Mouse (Mus musculus): ENCODE results near the gene Gm37240.

DNA sequence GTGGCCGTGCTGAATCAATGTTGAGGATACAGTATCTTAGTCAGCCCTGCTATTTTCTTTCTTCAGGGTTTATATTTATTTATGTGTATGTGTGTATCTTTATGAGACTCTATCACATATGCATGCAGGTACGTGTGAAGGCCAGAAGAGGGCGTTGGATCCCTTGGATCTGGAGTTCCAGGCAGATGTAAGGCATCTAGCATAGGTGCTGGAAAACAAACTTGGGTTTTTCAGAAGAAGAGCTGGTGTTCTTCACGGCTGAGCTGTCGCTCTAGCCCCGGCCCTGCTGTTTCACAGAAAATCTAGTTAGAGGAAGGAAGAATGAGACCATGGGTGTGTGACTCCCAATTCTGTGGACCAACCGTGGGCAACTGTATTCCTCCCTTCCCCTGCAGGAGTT is 1229.3 kb downstream of the Gm37240 start:
- TF ChIP-seq POLR2A (IDR thresholded peaks at IDR 0.05; ENCODE audit: borderline replicate concordance, low read depth, low read length) (no peak), CTCF (IDR thresholded peaks at IDR 0.05; ENCODE audit: low read depth, low read length) (no peak)

Data from bone marrow macrophage, adult 2 months (primary cell).